Mouse (Mus musculus) right cerebral cortex, adult 18-20 months (tissue): ENCODE measurements at regions not wholly inside any gene's neighbourhood (a gene's known extent, or its start where the extent isn't known, plus 50 kb on each side); places are given as distances from the start of the nearest gene placed in this dataset.

Experiments
- DNase-seq: peaks from one replicate; pipeline ENCODE4 v3.0.0; 2022; ENCODE audit warnings: mixed read lengths

- no peak for DNase-seq
Measured at GRCm38 (mm10) chr1:83723096-83723495, 315.1 kb upstream of the Sphkap start.

GRCm38 (mm10) chr1:83720166-83720565 lies 312.2 kb upstream of the Sphkap start:
- DNase-seq: no peak

DNA sequence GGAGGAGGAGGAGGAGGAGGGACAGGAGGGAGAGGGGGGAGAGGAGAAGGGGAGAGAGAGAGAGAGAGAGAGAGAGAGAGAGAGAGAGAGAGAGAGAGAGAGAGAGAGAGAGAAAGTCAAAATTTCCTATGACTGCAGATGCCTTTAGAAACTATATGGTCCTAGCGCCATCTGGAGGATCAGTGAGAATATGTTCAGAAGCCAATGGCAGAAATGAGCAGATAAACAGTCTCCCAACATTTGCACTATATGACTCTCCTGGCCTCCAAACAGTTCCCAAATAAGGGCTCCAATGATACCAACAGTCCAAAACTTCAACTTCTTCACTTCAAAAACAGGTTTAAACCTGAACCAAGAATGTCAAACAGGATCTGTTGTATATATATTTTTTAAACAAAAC lies 309.1 kb upstream of the Sphkap start:
- peak; percentile 72 for DNase-seq

GRCm38 (mm10) chr1:83701696-83702404 lies 293.9 kb upstream of the Sphkap start:
- no peak for DNase-seq

DNA sequence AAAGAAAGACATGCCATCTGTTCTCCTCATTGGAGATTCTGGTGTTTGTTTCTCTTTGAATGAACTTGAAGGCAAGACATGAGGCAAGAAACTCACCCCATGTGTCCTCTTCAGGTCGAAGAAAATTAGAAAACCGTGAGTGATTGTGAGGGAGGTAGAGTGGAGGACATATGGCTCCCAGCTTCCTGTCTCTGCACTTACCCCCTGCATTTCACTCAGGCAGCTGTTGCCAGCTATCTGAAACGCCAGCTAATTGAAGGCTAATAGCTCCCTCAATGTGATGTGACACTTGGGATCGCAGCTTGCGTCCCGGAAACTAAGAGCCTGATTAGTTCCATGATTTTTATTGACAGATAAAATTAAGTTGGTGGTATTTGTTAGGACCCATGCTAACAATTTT lies 289.4 kb upstream of the Sphkap start:
- DNase-seq: no peak

- DNase-seq: peak; percentile 58
Measured at GRCm38 (mm10) chr1:83685221-83685620, 277.2 kb upstream of the Sphkap start.

- no peak for DNase-seq
Measured at GRCm38 (mm10) chr1:83665326-83665725, 257.3 kb upstream of the Sphkap start.

DNA sequence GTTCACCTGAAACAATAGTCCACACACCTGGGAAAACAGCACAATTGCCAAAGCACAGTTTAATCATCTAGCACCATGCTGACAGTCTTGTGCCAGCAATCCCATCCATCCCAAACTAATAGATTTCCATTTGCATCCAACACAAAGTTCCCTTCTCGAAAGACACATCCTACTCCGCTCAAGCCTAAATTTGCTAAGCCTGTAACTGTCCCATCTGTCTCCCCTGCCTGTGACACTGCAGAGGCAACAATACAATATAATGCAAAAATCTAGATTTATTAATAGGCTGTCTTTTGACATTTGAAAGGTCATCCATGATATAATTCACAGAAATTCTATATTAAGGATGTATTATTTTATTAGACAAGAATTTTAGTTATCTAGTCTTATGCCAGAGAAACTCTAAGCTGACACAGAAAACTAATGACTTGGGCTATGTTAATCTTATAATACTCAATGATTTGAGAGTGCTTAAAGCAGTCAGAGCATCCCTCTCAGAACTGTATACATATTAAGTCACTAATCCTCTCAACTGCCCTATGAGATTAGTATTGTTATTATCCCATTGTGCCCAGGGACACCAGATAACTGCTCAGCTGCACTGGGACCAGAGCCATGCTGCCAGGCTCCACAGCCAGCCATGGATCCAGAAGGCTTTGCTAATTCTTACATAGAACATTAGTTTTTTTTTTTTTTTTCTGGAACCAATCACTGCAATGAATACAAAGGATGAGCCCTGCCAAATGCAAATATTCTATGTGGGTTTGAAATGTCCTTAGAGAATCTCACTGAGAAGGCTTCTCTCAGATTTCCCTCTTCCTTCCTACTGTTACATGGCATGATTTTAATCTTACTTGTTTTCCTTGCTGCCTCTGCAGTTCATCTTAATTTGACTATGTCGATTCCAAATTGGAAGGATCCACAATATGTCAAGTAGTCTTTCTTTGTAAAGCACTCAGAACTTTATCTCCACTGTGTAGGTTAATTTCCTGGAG lies 254.1 kb upstream of the Sphkap start:
- peak; percentile 1 for DNase-seq

GRCm38 (mm10) chr1:83653661-83654060 lies 245.7 kb upstream of the Sphkap start:
- peak; percentile 47 for DNase-seq

GRCm38 (mm10) chr1:83645606-83646005 lies 237.6 kb upstream of the Sphkap start:
- no peak for DNase-seq

DNA sequence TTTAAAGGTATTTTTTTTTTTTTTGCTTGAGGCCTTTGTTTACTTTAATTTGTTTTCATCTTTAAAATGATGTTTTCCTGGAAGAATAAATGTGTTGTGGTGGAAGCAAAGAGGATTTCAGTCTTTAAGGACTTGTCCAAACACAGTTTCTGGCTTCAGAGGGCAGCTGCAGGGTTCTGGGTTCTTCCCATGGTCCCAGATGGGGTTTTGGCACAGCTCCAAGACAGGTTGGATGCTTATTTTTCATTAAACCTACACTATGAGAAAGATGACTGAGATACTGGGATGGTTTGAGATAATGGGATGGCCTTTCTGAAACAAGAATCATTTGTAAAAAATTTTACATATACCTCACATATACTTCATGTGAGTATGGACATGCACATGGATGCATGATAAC lies 234.7 kb upstream of the Sphkap start:
- DNase-seq: no peak

DNA sequence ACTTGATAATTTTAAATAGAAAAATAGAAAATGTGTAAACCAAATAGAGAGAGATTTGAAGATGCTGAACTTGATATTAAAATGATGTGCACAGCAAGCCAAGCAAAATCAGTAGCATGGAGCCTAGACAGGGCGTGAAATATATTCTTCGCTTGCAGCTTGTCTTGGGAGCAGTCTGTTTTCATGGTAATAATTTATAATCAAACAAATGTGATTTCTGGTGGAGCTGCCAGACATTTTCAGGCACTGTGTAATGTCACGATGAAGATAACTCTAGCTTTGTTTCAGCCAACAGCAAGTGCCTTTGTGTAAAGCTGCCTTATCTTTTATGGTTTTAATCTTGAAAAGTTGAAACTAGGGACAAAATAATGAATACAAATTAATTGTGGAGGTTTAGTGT lies 228.1 kb upstream of the Sphkap start:
- DNase-seq: no peak

GRCm38 (mm10) chr1:83631798-83632197 lies 223.8 kb upstream of the Sphkap start:
- peak; percentile 21 for DNase-seq

DNA sequence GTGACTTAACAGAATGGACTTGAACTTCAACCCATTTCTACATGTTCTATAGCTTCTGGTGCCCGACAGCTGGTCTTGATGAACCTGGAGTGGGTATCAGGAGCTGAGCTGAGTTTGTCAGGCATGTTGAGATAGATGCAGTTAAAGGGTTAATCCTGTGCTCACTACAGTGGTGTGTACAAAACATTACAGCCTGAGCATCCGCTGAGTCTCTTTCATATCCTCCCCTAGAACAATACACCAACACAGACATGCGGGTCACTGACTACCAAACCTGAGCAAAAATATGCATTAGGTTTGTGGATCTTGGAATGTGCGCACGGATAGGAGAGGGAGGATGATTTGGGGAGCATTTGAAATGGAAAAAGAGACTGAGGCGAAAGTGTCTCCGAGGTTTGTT lies 223.4 kb upstream of the Sphkap start:
- no peak for DNase-seq

DNA sequence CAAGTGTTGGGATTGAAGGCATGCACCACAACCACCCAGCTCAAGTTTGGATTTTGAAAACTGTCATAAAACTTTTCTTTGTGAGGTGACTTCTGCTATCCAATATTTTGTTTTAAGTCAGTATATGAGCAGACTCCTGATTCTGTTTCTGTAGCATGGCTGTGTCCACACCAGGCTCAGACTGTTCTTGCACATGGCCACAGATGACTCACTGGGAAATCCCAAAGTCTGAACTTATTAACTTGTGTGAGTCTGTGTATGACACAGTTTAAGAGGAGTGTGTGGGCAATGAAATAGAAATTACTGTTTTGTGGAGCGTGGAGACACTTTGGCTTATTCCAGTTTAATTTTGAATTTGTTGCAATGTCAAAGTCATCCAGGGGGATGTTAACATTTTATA lies 179.3 kb upstream of the Sphkap start:
- DNase-seq: no peak

DNA sequence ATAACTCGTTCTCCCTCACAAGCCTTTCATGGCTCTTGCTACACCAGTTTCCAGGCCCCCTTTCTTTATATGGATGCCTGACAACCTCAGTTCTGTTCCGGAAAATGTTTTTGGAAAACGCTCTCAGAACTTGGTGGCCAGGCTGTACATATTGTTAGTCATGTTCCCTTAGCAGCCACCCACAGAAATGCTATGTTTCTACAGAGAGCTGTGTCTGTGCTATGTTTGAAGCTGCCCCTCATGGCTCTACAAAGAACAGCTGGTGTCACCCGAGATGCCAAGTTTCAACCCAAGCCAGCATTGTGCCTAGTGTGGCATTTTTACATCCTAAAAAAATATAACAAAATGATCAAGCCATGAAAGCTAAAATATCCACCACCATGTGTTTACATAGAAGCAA lies 175.0 kb upstream of the Sphkap start:
- peak; percentile 71 for DNase-seq

DNA sequence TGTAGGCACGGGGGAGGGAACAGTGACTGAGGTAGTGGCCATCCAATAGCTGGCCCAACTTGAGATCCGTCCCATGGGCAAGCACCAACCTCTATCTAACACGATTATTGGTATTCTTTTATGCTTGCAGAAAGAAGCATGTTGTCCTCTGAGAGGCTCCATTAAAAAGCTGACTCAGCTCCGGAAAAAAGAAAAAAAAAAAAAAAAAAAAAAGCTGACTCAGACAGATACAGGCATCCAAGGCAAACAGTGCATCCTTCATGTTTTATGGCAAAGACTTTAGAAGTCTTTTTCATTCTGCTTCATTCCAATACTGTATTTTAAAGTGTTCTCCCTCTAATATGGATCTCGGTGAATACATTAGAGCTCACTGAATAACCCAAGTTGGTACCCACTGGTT lies 162.0 kb upstream of the Sphkap start:
- no peak for DNase-seq

DNA sequence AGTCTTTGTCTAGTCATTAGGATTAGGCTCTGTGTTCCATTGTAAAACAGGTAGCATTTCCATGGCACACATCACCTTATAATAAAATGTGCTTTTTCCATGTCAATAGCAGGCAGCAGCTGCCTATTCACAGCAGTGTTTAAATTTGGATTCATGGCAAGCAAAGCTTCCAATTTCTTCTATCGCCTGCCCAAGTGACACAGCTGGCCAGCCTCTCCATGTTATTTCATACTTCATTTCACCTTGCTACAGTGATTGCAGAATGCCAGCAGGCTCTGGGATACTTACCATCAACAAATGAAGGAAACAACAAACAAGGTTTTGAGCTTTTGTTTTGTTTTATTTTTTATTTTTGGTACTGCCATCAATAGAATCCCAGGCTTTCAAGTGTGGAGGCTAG lies 160.7 kb upstream of the Sphkap start:
- no peak for DNase-seq

DNA sequence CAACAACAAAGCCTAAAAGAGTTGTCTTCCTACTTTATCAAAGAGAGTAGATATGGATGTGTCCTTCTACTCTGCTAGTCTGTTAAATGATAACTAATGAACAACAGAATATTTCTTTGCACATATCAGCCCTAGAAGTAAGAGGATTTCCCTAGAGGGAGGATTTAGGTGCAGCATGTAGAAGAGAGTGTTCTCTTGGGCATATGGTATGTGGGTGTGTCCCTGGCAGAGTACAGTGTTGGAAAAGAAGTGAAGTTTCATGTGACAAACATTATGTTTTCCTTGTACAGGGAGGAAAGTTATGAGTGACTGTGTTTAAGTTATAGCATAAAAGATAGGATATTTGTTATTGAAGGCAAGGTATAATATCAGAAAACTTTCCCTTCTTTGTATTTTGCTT lies 143.6 kb upstream of the Sphkap start:
- DNase-seq: peak; percentile 89

DNA sequence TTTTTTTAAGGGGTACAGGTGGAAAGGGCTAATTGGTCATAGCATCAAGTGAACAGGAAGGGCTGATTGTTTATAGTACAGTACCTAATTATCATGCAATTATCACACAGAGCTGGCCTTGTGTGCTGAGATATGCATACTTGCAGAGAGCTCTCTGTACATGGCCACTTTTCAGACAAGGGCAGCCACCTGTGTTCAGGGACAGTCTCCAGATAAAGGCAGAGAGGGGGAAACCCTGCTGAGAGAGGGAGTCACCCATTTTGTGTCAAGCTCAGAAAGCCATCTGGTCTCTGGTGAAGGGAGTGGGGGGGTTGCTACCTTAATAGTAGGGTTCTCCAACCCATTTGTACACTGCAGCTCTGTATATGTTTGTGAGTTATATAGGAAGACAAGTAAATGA lies 127.5 kb upstream of the Sphkap start:
- DNase-seq: no peak

GRCm38 (mm10) chr1:83527803-83528202 lies 119.8 kb upstream of the Sphkap start:
- no peak for DNase-seq

DNA sequence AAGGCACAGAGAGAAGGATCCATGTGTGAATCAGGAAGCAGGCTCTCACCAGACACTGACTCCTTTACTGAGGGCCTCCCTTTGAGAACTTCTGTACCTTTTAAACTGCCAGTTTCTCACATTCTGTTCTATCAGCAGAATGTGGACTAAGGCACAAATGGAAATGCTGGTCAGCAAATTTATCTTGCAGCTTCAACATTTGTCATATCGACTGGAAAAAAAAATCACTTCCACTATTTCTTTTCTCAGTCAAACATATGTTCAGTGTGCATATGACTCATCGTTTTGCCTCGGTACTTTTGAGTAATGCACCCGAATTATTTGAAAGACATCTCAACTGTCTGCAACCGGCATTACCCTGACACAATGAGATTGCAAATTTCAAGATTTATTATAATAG lies 101.4 kb upstream of the Sphkap start:
- DNase-seq: peak; percentile 26

DNA sequence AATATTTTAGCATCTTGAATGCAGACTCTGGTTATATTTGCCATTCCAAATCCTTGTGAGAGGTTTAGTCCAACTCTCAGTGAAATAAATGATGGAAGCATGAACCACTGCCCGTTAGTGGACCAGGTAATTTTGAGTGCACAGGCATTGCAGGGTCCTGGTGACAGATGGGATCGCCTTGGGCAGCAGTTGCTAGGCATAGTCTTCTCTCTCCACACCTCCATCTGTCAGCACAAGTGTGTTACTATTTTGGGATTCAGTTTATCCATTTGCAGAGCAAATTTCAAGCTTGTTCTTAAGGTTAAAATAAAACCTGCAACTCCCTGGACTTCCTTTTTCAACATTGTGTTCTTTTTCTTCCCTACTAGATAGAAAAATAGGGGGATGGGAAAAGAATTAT lies 97.4 kb upstream of the Sphkap start:
- DNase-seq: peak; percentile 42

DNA sequence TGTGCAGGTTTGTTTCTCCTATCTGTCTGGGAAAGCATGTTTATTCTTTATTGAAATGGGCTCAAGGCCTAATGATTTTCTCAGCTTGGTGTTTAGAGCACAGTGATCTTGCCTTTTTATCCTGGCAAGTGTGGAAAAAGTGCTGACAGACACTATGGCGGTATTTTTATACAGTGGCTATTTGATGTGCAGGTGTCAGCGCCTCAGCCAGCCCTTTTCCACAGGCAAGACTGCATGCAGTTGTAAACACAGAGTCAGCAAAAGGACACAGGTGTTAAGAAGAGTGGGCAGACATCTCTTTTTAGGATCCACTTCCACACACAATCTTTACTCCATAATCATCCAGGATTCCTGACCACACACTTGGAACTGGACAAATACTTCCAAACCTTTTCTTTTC lies 88.9 kb upstream of the Sphkap start:
- no peak for DNase-seq
